Mouse (Mus musculus) embryo, embryonic 11 days (tissue): ENCODE measurements around the gene Ppp2r2c.

Source experiments
- DNase-seq: peaks from one replicate; pipeline ENCODE4 v3.0.0-alpha.2; 2015

The Ppp2r2c gene

GRCm38 (mm10) chr5:36875956-36876355 lies 7.6 kb downstream of the Ppp2r2c start:
- DNase-seq = no peak

- DNase-seq = no peak
Observed at GRCm38 (mm10) chr5:36876777-36877396, 8.6 kb downstream of the Ppp2r2c start.

- no peak for DNase-seq
Observed at GRCm38 (mm10) chr5:36877641-36878040, 9.3 kb downstream of the Ppp2r2c start.

GRCm38 (mm10) chr5:36878801-36879200 lies 10.5 kb downstream of the Ppp2r2c start:
- DNase-seq = no peak

- no peak for DNase-seq
Observed at GRCm38 (mm10) chr5:36880622-36881021, 12.3 kb downstream of the Ppp2r2c start.

- DNase-seq = no peak
Observed at GRCm38 (mm10) chr5:36883516-36883915, 15.2 kb downstream of the Ppp2r2c start.

- no peak for DNase-seq
Observed at GRCm38 (mm10) chr5:36885067-36885466, 16.8 kb downstream of the Ppp2r2c start.

- DNase-seq = no peak
Observed at GRCm38 (mm10) chr5:36885595-36885994, 17.3 kb downstream of the Ppp2r2c start.

- no peak for DNase-seq
Observed at GRCm38 (mm10) chr5:36886298-36886697, 18.0 kb downstream of the Ppp2r2c start.

- no peak for DNase-seq
Observed at GRCm38 (mm10) chr5:36886852-36887283, 18.6 kb downstream of the Ppp2r2c start.

GRCm38 (mm10) chr5:36887299-36887988 lies 19.1 kb downstream of the Ppp2r2c start:
- no peak for DNase-seq

GRCm38 (mm10) chr5:36888501-36888900 lies 20.2 kb downstream of the Ppp2r2c start:
- no peak for DNase-seq

GRCm38 (mm10) chr5:36888911-36889310 lies 20.6 kb downstream of the Ppp2r2c start:
- DNase-seq = no peak

- DNase-seq = no peak
Observed at GRCm38 (mm10) chr5:36889380-36889886, 21.1 kb downstream of the Ppp2r2c start.

- DNase-seq = peak; percentile 39
Observed at GRCm38 (mm10) chr5:36890794-36891193, 22.5 kb downstream of the Ppp2r2c start.

GRCm38 (mm10) chr5:36891793-36892470 lies 23.6 kb downstream of the Ppp2r2c start:
- no peak for DNase-seq

GRCm38 (mm10) chr5:36893263-36893662 lies 24.9 kb downstream of the Ppp2r2c start:
- no peak for DNase-seq

- no peak for DNase-seq
Observed at GRCm38 (mm10) chr5:36894070-36894469, 25.8 kb downstream of the Ppp2r2c start.

- no peak for DNase-seq
Observed at GRCm38 (mm10) chr5:36894604-36895368, 26.5 kb downstream of the Ppp2r2c start.

- DNase-seq = peak; percentile 17
Observed at GRCm38 (mm10) chr5:36895621-36896573, 27.6 kb downstream of the Ppp2r2c start.

GRCm38 (mm10) chr5:36897999-36898398 lies 29.7 kb downstream of the Ppp2r2c start:
- DNase-seq = no peak
